Mouse (Mus musculus): Measurements from ENCODE around the gene Gas1. TPM values are rescaled to one million over a fixed set of nuclear protein-coding genes. Genes with fewer than 3 reads are reported as not detected.

Gas1 gene
- total RNA-seq (2023) = not detected

DNA sequence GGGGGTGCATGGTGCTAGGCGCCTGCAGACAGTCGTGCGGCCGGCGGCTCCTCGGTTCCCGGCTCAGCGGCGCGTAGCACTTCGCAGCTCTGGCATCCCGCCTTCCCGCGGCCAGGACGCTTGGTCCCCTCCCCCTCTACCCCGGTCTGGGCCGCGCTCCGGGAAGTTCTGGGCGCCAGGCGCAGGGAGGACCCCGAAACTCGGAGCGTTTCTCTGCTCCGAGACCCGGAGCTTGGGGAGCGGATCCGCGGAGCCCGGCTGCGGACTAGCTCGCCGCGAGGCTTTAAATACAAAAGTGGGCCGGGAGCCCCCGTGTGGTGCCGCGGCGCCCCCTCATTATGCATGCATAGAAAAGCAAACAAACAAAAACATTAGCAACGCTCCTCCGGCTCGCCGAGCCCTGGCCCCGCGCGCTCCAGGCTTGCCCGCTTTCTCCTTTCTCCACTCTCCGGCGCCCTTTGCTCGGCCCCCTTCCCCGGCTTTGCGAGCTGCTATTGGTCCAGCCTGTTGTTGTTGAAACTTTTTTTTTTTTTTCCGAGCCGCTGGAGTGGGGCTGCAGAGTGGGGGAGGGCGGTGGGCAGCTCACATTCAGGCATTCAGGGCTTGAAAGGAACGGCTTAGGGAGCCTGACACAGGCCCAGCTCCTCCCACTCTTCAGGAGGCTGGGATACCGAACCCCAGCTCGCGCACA lies at the start of gene Gas1:
Gas1 (minus strand) TSS at position 260 of the 691 bp plus-strand sequence.

